Mouse (Mus musculus) lung, adult 2 months (tissue): ENCODE results near the gene Por.

ENCODE experiments used
- CTCF ChIP-seq: fragments of 200-500 bp; IDR thresholded peaks from 2 replicates; pipeline ENCODE4 v1.5.1; 2011; ENCODE audit warnings: mild to moderate bottlenecking, low read length, control low read depth; ENCODE audit not compliant: insufficient read depth
- POLR2A ChIP-seq: fragments of 200-500 bp; IDR thresholded peaks from 2 replicates; pipeline ENCODE4 v1.6.1; 2011; ENCODE audit warnings: low read depth, mild to moderate bottlenecking, control low read depth, low read length, borderline replicate concordance; ENCODE audit errors: extremely low read depth

DNA sequence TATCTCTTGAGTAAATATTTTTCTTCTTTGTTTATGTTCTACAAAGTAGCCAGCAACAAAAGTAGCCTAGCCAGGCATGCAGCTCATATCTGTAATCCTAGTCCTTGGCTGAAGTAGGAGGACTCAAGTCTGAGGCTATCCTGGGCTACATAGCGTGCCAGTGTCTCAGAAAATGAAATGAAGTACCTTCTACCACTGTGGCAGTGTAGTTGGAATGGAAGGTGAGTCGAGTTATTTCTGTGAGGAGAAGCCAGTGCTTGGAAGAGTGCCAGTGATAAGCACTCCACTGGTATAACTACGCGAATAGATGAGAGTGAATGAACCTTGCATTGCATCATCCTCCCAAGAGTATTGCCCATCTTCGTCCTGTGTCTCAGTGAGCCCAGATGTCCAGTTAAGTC is 27.9 kb downstream of the Por start:
- TF ChIP-seq POLR2A: no peak
- TF ChIP-seq CTCF: no peak
